In the genomic region with DNA sequence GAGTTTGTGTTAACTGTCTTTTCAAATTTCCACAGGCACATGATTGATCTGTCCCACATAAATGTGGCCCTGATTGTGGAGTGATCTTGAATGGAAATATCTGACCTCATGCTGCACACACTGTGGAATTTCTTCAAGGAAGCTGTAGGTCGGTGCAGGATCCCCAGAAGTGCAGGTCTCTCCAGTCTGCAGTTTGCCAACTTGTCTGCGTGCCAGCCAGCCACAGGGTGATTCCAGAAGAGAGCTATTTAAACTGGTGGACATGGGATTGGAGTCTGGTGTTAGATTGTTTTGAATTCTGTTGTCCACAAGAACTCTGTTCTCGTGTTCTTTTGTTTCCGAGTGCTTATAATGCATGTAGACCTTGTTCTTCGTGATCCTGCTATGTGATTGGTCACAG, we compare ENCODE assay signal across 25 mouse cellular contexts. TPM values are rescaled to one million over a fixed set of nuclear protein-coding genes. Genes with fewer than 3 reads are reported as not detected.
DNase-seq lines count a peak whose midpoint lies in the region; ATAC-seq lines count a peak whose summit lies in the region.
"Had no signal": no experiment of that assay in that cellular context is flagged by ENCODE, and none has a peak within 500 bp of the region (broad histone marks: within the 10 kb centered on the region; RNA-seq: fewer than 3 reads in every experiment).

No protein-coding gene starts in this region.

- no peaks in the 10 kb centered on the region for H3K9me3 ChIP-seq in lung, embryonic 16.5 days (ENCODE audit: control insufficient read depth, low read length)
- H3K9me3 ChIP-seq: embryonic facial prominence, embryonic 10.5 days; forebrain, embryonic 12.5 days; heart, embryonic 13.5 days; kidney, embryonic 15.5 days; midbrain, embryonic 10.5 days; stomach, embryonic 15.5 days had no signal

- H3K4me1 ChIP-seq in lung, embryonic 16.5 days (replicated peaks; ENCODE audit: control insufficient read depth, insufficient read depth, low read length): peaks cover 3% of the 10 kb centered on the region
- H3K4me1 ChIP-seq: embryonic facial prominence, embryonic 10.5 days; forebrain, embryonic 12.5 days; heart, embryonic 13.5 days; kidney, embryonic 15.5 days; midbrain, embryonic 10.5 days; stomach, embryonic 15.5 days had no signal

- no peaks in the 10 kb centered on the region for H3K27me3 ChIP-seq in lung, embryonic 16.5 days (ENCODE audit: control insufficient read depth, insufficient read depth, low read depth, low read length)
- H3K27me3 ChIP-seq: forebrain, embryonic 12.5 days; heart, embryonic 13.5 days; kidney, embryonic 15.5 days; stomach, embryonic 15.5 days had no signal

- no peak overlapping the region for H3K9ac ChIP-seq in lung, embryonic 16.5 days (ENCODE audit: low read length)
- H3K9ac ChIP-seq: forebrain, embryonic 12.5 days; heart, embryonic 13.5 days; kidney, embryonic 15.5 days; stomach, embryonic 15.5 days had no signal

- no peak overlapping the region for H3K4me3 ChIP-seq in lung, embryonic 16.5 days (ENCODE audit: low read length)
- H3K4me3 ChIP-seq: embryonic facial prominence, embryonic 10.5 days; forebrain, embryonic 12.5 days; heart, embryonic 13.5 days; kidney, embryonic 15.5 days; midbrain, embryonic 10.5 days; stomach, embryonic 15.5 days had no signal

- peak overlapping the region; percentile 59 for H3K27ac ChIP-seq in lung, embryonic 16.5 days (ENCODE audit: low read length)
- H3K27ac ChIP-seq: embryonic facial prominence, embryonic 10.5 days; forebrain, embryonic 12.5 days; heart, embryonic 13.5 days; kidney, embryonic 15.5 days; macrophage; midbrain, embryonic 10.5 days; stomach, embryonic 15.5 days had no signal

- peak; percentile 69 for DNase-seq in adrenal gland, postnatal 10 days
- DNase-seq in adrenal gland, postnatal 4 days (ENCODE audit: low spot score in 2 of 2): no peak
- peak; percentile 18 for DNase-seq in gastrocnemius, postnatal 10 days
- no peak for DNase-seq in gastrocnemius, postnatal 25 days
- no peak for DNase-seq in lung, postnatal 10 days
- DNase-seq in lung, postnatal 14 days: peak; percentile 31
- DNase-seq in ovary, postnatal 10 days (ENCODE audit: low spot score): no peak
- DNase-seq: gastrocnemius, postnatal 14 days; kidney, postnatal 4 days; right cerebral cortex, postnatal 25 days; thymus, postnatal 36 days had no signal

- H3K36me3 ChIP-seq in lung, embryonic 16.5 days (ENCODE audit: control insufficient read depth, insufficient read depth, low read length): peaks cover 39% of the 10 kb centered on the region

- H3K4me2 ChIP-seq in lung, embryonic 16.5 days (ENCODE audit: low read depth, low read length): no peak overlapping the region
- H3K4me2 ChIP-seq: forebrain, embryonic 12.5 days; heart, embryonic 13.5 days; kidney, embryonic 15.5 days; liver, embryonic 11.5 days; stomach, embryonic 15.5 days had no signal

- ATAC-seq in lung, embryonic 16.5 days (ENCODE audit: low read depth): peak; percentile 18; the same call in 1 of the 2 replicates
- ATAC-seq: hindbrain, embryonic 16.5 days; intestine, embryonic 16.5 days had no signal

- WGBS in lung, embryonic 16.5 days: 65% methylated on average over 5 of the region's 5 CpGs

RNA-seq across cellular contexts. Expression of a gene that starts 53.5 kb away (rescaled TPM):
- 10 to 100 TPM; 16.4 to 17.5 TPM for total RNA-seq in adrenal gland, postnatal 10 days (2021)
- total RNA-seq in adrenal gland, postnatal 4 days (2021): 10 to 100 TPM; 27.8 to 36.5 TPM
- not detected for total RNA-seq in gastrocnemius, postnatal 10 days (2021)
- not detected for total RNA-seq in gastrocnemius, postnatal 25 days (2021)
- 9.7 and 10.8 TPM in 2 replicates for polyA plus RNA-seq in lung, embryonic 16.5 days (2015; fragmentation: Nextera tagmentation; extraction: Ambion mirVana)
- total RNA-seq: common myeloid progenitor, adult 5-6 weeks; gastrocnemius, postnatal 14 days; hematopoietic stem cell, adult 5-6 weeks; neutrophil, adult 5-6 weeks had no signal
- polyA plus RNA-seq: macrophage had no signal

Comparison
In these comparisons a context has a peak if more than half of its experiments do, and no peak if none do; other contexts are left out.
1. DNase-seq: peak in adrenal gland, postnatal 10 days (single experiment), gastrocnemius, postnatal 10 days (single experiment) and lung, postnatal 14 days (single experiment); none in adrenal gland, postnatal 4 days (0 of 2), gastrocnemius, postnatal 25 days (single experiment), lung, postnatal 10 days (single experiment) and ovary, postnatal 10 days (single experiment).
2. RNA of a gene that starts 53.5 kb away (total RNA-seq): 27.8 to 36.5 TPM in adrenal gland, postnatal 4 days and 16.4 to 17.5 TPM in adrenal gland, postnatal 10 days; not detected in gastrocnemius, postnatal 25 days and not detected in gastrocnemius, postnatal 10 days; every median in the first group is over 10 times any median in the second.